Mouse (Mus musculus) lung, postnatal 4 days (tissue): ENCODE measurements around the gene Gpr3.
A peak's percentile ranks its signal among the peaks of the same experiment; 100 is the strongest.

Experiments used
- DNase-seq, 2 experiments: peaks; one replicate each; pipeline ENCODE4 v3.0.0; 2021

Gpr3 gene

GRCm38 (mm10) chr4:133197801-133198286 lies 14.5 kb downstream of the Gpr3 start:
- DNase-seq, result peak in 1 of 2 experiments; percentile 42

GRCm38 (mm10) chr4:133197355-133197754 lies 15.0 kb downstream of the Gpr3 start:
- DNase-seq, result no peak

- DNase-seq, result no peak
Observed at GRCm38 (mm10) chr4:133196852-133197251, 15.5 kb downstream of the Gpr3 start.

- no peak for DNase-seq
Observed at GRCm38 (mm10) chr4:133196136-133196535, 16.2 kb downstream of the Gpr3 start.

GRCm38 (mm10) chr4:133195014-133195413 lies 17.3 kb downstream of the Gpr3 start:
- DNase-seq, result no peak

- DNase-seq, result no peak
Observed at GRCm38 (mm10) chr4:133194482-133194881, 17.9 kb downstream of the Gpr3 start.

GRCm38 (mm10) chr4:133189396-133189795 lies 22.9 kb downstream of the Gpr3 start:
- DNase-seq, result no peak

GRCm38 (mm10) chr4:133186856-133187255 lies 25.5 kb downstream of the Gpr3 start:
- no peak for DNase-seq

GRCm38 (mm10) chr4:133185893-133186292 lies 26.4 kb downstream of the Gpr3 start:
- DNase-seq, result no peak

GRCm38 (mm10) chr4:133184898-133185665 lies 27.3 kb downstream of the Gpr3 start:
- DNase-seq, result peak; percentile 76 to 85

GRCm38 (mm10) chr4:133184031-133184897 lies 28.1 kb downstream of the Gpr3 start:
- DNase-seq, result no peak

- peak in 1 of 2 experiments; percentile 7 for DNase-seq
Observed at GRCm38 (mm10) chr4:133182439-133183033, 29.8 kb downstream of the Gpr3 start.

GRCm38 (mm10) chr4:133179258-133179657 lies 33.1 kb downstream of the Gpr3 start:
- DNase-seq, result no peak

GRCm38 (mm10) chr4:133178305-133178704 lies 34.0 kb downstream of the Gpr3 start:
- DNase-seq, result no peak

GRCm38 (mm10) chr4:133176761-133177403 lies 35.5 kb downstream of the Gpr3 start:
- DNase-seq, result no peak

- DNase-seq, result no peak
Observed at GRCm38 (mm10) chr4:133175998-133176760, 36.2 kb downstream of the Gpr3 start.

- no peak for DNase-seq
Observed at GRCm38 (mm10) chr4:133175274-133175673, 37.1 kb downstream of the Gpr3 start.

- DNase-seq, result no peak
Observed at GRCm38 (mm10) chr4:133174361-133174760, 38.0 kb downstream of the Gpr3 start.

GRCm38 (mm10) chr4:133172451-133172850 lies 39.9 kb downstream of the Gpr3 start:
- no peak for DNase-seq

GRCm38 (mm10) chr4:133170616-133171015 lies 41.7 kb downstream of the Gpr3 start:
- DNase-seq, result no peak

- peak; percentile 40 to 48 for DNase-seq
Observed at GRCm38 (mm10) chr4:133170056-133170524, 42.2 kb downstream of the Gpr3 start.
